Mouse (Mus musculus): ENCODE measurements around the gene Syt2.

Gene Syt2

DNA sequence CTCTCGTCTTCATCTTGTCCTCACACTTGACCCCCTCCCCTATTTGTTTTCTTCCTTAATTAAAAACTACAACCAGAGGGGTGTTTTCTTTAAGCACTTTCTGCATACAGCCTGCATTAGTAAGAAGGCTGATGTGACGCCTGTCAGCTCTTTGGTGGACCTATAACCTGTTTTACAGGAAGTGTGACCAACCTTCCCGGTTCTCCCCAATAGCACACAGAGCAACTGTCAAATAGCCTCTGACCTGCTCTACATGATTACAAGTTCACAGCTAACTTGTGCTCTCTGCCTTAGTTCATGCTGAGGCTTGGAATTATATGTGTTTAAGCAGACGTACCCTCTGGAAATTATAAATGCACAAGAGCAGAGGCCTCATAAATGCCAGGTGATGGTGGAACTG lies 120.0 kb downstream of the Syt2 start:
- intact Hi-C loops (cut with DNase I), result no loop called here

GRCm38 (mm10) chr1:134770312-134770711 lies 123.8 kb downstream of the Syt2 start:
- intact Hi-C loops (cut with DNase I), result no loop called here

DNA sequence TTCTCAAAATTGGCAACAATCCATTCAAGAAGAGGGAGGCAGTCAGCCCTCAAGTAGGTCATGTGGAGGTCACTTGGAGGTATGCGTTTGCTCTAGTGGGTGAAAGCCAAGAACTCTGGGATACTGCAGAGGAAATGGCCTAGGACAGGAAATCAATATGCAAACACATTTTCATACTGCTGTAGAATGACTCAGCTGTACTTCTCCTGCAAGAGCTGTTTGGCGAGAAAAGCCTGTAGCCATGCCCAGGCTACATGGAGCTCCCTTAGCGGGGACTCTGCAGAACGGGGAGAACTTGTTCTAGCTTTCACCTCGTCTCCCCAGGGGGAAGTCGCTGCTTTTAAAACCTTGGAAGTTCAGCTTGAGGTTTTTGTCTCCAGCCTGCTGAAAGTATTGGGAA lies 124.9 kb downstream of the Syt2 start:
- intact Hi-C loops (cut with DNase I), result no loop called here

- intact Hi-C loops (cut with DNase I), result no loop called here
These were observed 125.5 kb downstream of the Syt2 start for GRCm38 (mm10) chr1:134771999-134772398.

DNA sequence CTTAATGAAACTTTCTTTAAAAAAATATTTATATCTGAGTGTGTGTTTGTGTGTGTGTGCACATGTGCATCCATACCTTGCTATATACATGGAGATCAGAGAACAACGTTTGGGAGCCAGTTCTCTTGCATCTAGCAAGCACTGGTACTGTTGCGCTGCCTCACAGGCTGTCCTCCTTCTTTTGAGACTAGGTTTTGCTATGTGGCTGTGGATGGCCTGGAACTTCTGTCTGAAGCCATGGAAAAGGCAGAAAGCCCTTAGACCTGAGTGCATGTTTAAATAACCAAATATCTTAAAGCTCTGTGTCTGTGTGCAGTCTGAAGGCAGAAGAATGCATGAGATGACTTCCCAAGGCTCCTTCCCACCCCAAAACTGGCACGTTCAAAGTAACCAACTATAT lies 126.3 kb downstream of the Syt2 start:
- intact Hi-C loops (cut with DNase I), result no loop called here

GRCm38 (mm10) chr1:134773256-134773655 lies 126.8 kb downstream of the Syt2 start:
- intact Hi-C loops (cut with DNase I), result no loop called here

- intact Hi-C loops (cut with DNase I), result no loop called here
These were observed 127.8 kb downstream of the Syt2 start for GRCm38 (mm10) chr1:134774247-134774646.

- intact Hi-C loops (cut with DNase I), result no loop called here
These were observed 128.3 kb downstream of the Syt2 start for GRCm38 (mm10) chr1:134774728-134775287.

DNA sequence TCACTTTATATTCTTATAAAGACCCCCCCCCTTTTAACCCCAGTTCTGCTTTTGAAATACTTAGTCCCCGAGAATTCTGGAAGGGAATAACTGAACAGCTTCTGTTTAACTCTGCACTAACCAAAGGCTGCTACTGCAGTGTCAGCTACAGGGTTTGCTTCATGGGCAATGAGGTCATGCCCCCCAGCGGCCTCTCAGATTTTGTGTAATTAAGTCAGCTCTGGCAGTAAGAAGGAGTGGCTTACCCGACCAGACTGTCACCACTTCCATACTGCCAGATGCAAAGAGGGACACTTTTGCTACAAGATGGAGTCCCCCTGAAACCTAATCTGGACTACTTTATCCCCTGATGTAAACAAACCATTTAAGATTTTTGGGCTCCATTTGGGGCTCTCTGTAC lies 129.2 kb downstream of the Syt2 start:
- intact Hi-C loops (cut with DNase I), result no loop called here

DNA sequence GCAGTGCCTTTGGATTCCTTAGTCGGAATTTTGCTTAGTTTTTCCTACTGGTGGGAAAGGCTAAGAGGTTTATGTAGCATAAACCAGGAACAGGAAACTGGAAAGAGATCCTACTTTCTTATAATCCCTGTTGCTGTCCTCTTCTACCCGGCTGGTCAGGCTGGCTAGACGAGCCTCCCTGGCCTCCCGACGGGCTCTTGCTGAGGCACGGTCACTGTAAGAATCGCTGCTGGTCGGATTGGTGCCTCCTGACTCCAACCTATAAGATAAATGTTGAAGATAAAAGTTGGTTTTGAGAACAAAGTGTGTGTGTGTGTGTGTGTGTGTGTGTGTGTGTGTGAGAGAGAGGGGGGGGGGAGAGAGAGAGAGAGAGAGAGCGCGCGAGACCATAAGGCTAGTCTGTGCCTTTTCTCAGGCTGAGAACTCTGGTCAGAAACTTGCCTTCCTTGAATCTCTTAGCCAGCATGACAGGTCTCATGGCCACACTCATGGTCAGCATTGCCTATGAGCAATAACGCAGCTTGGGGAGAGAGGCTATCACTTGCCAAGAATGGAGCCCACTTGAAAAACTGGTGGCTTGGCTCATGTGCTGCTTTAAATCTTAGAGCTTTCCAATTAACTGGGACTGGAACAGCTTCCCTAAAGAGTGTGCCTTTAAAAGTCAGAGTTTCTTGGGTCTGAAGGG lies 130.9 kb downstream of the Syt2 start:
- intact Hi-C loops (cut with DNase I), result no loop called here

- intact Hi-C loops (cut with DNase I), result no loop called here
These were observed 131.6 kb downstream of the Syt2 start for GRCm38 (mm10) chr1:134777936-134778548.

DNA sequence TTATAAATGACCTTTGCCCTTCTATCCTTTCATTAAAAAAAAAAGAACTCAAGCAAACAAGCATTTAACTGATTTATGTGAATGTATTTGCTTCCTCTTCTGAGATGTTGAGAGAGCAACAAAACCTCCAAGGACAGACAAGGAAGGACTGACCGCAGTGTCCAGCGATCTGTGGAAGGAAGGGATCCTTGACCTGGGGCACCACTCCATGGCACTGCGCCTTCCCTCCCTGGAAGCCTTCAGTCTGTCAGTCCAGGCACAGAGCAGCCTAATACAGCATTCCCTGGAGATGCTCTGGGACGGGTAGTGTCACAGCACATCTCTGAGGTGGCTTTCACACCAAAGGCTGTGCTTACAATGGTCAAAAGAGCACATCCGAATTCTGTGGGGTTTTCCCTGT lies 136.3 kb downstream of the Syt2 start:
- intact Hi-C loops (cut with DNase I), result no loop called here

- intact Hi-C loops (cut with DNase I), result no loop called here
These were observed 137.5 kb downstream of the Syt2 start for GRCm38 (mm10) chr1:134783958-134784357.

DNA sequence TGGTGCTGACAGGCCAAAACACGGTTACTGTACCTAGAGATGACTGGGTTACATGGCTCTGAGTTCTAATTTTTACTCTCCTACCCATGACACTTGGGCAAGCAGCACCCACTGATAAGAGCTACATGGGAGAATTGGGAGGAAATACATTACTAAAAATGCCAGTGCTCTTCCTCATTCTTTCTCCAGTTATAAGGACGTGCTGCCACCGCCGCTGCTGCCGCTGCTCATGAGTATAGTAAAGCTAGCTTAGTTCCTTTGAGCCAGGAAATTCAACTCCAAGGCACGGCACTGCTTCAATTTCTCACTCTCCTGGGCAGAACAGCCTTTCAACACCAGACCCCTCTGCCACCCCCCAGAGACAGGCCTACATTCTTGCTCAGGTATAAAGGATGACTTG lies 138.0 kb downstream of the Syt2 start:
- intact Hi-C loops (cut with DNase I), result no loop called here

DNA sequence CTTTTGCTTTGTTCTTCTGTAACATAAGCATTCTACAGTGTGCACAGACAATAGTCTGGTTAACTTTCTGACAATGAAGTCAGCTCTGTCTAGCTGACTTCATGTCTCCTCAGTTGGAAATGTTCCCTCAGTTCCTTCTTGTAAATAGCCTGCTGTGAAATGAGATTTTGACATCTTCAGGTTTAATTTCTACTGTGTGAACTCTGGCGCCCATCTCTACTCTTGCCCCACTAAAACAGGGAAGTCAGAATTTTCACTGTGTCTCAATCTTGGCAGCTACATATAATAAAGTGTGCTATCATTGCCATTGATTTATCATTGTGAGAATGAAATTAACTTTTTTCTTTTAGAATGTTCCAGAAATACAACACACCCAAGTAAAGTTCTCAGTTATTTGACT lies 138.4 kb downstream of the Syt2 start:
- intact Hi-C loops (cut with DNase I), result no loop called here

DNA sequence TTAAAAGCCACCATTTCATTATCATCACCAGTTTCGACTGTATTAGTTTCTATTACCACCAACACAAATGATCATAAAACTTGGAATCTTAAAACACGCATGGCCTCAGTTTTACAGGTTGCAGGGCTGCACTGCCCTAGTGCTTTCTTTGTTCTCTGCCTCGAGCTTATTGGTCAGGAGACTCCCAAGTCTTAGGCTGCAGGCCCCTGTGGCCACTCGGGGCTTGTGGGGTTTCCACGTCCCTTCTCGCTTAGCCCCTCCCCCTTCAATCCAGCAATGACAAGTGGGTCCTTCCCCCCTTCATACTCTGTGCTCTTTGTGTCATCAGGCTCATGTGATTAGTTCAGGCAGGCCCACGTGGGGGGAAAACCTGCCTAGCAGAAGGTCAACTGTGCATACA lies 141.6 kb downstream of the Syt2 start:
- intact Hi-C loops (cut with DNase I), result no loop called here

DNA sequence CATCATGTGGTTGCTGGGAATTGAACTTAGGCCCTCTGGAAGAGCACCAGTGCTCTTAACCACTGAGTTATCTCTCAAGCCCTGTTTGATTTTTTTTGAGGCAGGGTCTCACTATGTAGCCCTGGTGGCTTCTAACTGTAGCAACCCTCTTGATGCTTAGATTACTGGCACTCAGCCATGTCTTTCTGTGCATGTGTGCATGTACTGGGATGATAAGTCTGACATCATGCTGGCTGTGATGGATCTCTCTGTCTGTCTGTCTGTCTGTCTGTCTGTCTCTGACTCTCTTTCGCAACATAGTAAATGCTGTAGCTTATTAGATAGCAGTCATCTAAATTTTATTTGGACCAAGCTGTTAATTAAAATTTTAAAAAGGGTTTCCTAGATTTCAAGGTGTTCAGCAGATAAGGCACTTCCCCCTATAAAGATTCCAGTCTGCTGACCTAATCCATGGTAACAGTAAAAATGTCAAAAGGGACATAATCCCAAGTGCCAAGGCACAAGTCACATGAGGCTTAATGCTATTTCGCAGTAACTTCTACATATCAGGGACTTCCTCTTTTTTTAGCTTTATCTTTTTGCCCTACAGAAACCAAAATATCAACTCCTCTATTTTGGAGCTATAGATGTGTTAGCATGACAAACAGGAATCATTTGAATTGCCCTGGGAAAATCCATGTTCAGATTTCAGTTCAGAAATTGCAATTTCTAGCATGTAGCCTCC lies 144.4 kb downstream of the Syt2 start:
- intact Hi-C loops (cut with DNase I), result no loop called here

DNA sequence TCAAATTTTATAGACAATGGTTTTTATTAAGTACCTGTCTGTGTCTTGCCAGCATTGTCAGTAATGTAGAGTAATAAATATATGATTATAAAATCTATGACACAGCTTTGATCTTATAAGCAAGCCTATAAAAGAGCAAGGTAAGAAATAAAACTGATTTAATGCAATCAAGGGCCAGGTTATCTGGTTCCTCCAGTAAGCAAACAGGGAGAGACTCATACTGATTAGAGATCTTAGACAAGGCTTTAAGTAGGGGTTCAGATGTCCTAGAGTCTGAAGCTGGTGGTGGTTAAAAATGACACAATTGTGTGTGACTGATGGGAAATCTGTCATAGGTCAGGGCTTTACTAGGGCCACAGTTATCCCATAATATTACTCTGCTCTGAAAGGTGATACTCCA lies 145.0 kb downstream of the Syt2 start:
- intact Hi-C loops (cut with DNase I), result no loop called here

DNA sequence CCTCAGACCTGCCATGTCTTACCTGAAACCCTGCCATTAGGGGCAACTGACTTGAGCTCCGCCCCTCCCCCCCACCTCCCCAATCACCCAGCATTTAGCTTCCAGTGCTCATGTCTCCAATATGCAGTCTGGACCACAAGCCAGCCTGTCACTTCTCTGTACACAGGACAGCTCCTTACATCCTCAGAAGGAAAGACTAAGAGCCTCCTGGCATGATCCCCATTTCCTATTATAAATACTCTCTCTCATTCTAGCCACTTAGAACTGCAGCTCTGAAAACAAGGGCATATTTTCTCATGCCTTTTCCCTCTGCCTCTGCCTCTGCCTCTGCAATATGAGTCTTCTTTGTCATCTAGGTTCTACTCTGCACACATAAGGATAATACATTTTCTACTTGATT lies 149.6 kb downstream of the Syt2 start:
- intact Hi-C loops (cut with DNase I), result no loop called here

- intact Hi-C loops (cut with DNase I), result no loop called here
These were observed 150.1 kb downstream of the Syt2 start for GRCm38 (mm10) chr1:134796536-134796935.

GRCm38 (mm10) chr1:134801758-134802157 lies 155.3 kb downstream of the Syt2 start:
- intact Hi-C loops (cut with DNase I), result no loop called here

All from adrenal gland (tissue).